Mouse (Mus musculus) olfactory bulb, adult 2 months (tissue): ENCODE measurements around the gene Syt2. TPM values are rescaled to one million over a fixed set of nuclear protein-coding genes. Genes with fewer than 3 reads are reported as not detected.

Experiments used
- H3K27ac ChIP-seq: fragments of 200-500 bp; 2 replicates; pipeline ENCODE4 v1.5.1; 2012; ENCODE audit warnings: low read depth, low read length; ENCODE audit not compliant: insufficient read depth
- H3K4me1 ChIP-seq: fragments of 200-500 bp; 2 replicates; pipeline ENCODE4 v1.6.1; 2012; ENCODE audit warnings: low read length; ENCODE audit not compliant: control insufficient read depth, insufficient read depth
- H3K4me3 ChIP-seq: fragments of 200-500 bp; 2 replicates; pipeline ENCODE4 v1.5.1; 2012; ENCODE audit warnings: mild to moderate bottlenecking, low read depth, low read length, moderate library complexity; ENCODE audit not compliant: insufficient read depth
- CTCF ChIP-seq: fragments of 200-500 bp; IDR thresholded peaks from 2 replicates; pipeline ENCODE4 v1.5.1; 2012; ENCODE audit warnings: low read depth, mild to moderate bottlenecking, low read length, moderate library complexity; ENCODE audit not compliant: insufficient read depth
- POLR2A ChIP-seq: fragments of 200-500 bp; IDR thresholded peaks from 2 replicates; pipeline ENCODE4 v1.6.1; 2012; ENCODE audit warnings: mild to moderate bottlenecking, low read depth, low read length, moderate library complexity; ENCODE audit not compliant: insufficient read depth
- WGBS: fragments of 180-500 bp; shearing (Covaris S2); methylation state at CpG from one replicate; pipeline ENCODE4 v1.1.7; 2018; 5-methylcytosine and 5-hydroxymethylcytosine counted together
- polyA plus RNA-seq: library from polyadenylated mRNA; stranded (reverse); fragments of >200 nt; gene quantifications from 2 replicates; pipeline ENCODE4 v1.2.4, GENCODE M21; 2012; ENCODE audit warnings: low replicate concordance; ENCODE audit not compliant: missing spikeins, insufficient read depth, insufficient read length

Syt2 gene
- polyA plus RNA-seq, 1 experiment: not detected

GRCm38 (mm10) chr1:134645408-134646200 lies 873 bp upstream of the Syt2 start:
- TF ChIP-seq CTCF (no peak), POLR2A (no peak)
- Histone ChIP-seq H3K27ac (no peak overlapping the region), H3K4me1 (peaks cover 16% of the 10 kb centered on the region), H3K4me3 (peak overlapping the region; percentile 48; the same call in 1 of the 2 replicates)
- WGBS: 28% methylated on average over 16 of the region's 16 CpGs

GRCm38 (mm10) chr1:134646963-134647282 lies 446 bp downstream of the Syt2 start:
- Histone ChIP-seq H3K4me1 (peaks cover 23% of the 10 kb centered on the region), H3K27ac (no peak overlapping the region), H3K4me3 (peak overlapping the region; percentile 48; the same call in 1 of the 2 replicates)
- TF ChIP-seq POLR2A (no peak), CTCF (no peak)
- WGBS: 4% methylated on average over 28 of the region's 28 CpGs

- TF ChIP-seq CTCF (no peak), POLR2A (no peak)
- H3K27ac ChIP-seq: no peak overlapping the region
- 52% methylated on average over 7 of the region's 7 CpGs for WGBS
- H3K4me1 ChIP-seq: peaks cover 27% of the 10 kb centered on the region
- H3K4me3 ChIP-seq: no peak overlapping the region
Observed at GRCm38 (mm10) chr1:134647591-134647990, 1.1 kb downstream of the Syt2 start.

- TF ChIP-seq CTCF (no peak), POLR2A (no peak)
- no peak overlapping the region for H3K27ac ChIP-seq
- H3K4me1 ChIP-seq: peaks cover 32% of the 10 kb centered on the region
- no peak overlapping the region for H3K4me3 ChIP-seq
- 82% methylated on average over 5 of the region's 5 CpGs for WGBS
Observed at GRCm38 (mm10) chr1:134650816-134651215, 4.3 kb downstream of the Syt2 start.

GRCm38 (mm10) chr1:134651268-134651850 lies 4.9 kb downstream of the Syt2 start:
- Histone ChIP-seq H3K27ac (no peak overlapping the region), H3K4me1 (peaks cover 28% of the 10 kb centered on the region), H3K4me3 (no peak overlapping the region)
- 42% methylated on average over 13 of the region's 13 CpGs for WGBS
- TF ChIP-seq CTCF: no peak
- TF ChIP-seq POLR2A: no peak

GRCm38 (mm10) chr1:134651851-134652398 lies 5.4 kb downstream of the Syt2 start:
- TF ChIP-seq CTCF (no peak), POLR2A (no peak)

GRCm38 (mm10) chr1:134653603-134654257 lies 7.3 kb downstream of the Syt2 start:
- no peak for TF ChIP-seq POLR2A
- TF ChIP-seq CTCF: no peak
- Histone ChIP-seq H3K4me1 (peaks cover 16% of the 10 kb centered on the region), H3K4me3 (no peak overlapping the region), H3K27ac (no peak overlapping the region)
- 45% methylated on average over 10 of the region's 10 CpGs for WGBS

More at GRCm38 (mm10) chr1:134651851-134652398, 5.4 kb downstream of the Syt2 start:
- Histone ChIP-seq H3K4me1 (peaks cover 22% of the 10 kb centered on the region), H3K27ac (no peak overlapping the region), H3K4me3 (no peak overlapping the region)
- 13% methylated on average over 4 of the region's 4 CpGs for WGBS

- Histone ChIP-seq H3K27ac (no peak overlapping the region), H3K4me1 (0 out of 2 replicates have a peak, but pooled peaks cover 2% of the 10 kb centered on the region), H3K4me3 (no peak overlapping the region)
- 72% methylated on average over 7 of the region's 7 CpGs for WGBS
- TF ChIP-seq CTCF (no peak), POLR2A (no peak)
Observed at GRCm38 (mm10) chr1:134658841-134659240, 12.4 kb downstream of the Syt2 start.

GRCm38 (mm10) chr1:134660163-134660562 lies 13.7 kb downstream of the Syt2 start:
- H3K27ac ChIP-seq: no peak overlapping the region
- TF ChIP-seq CTCF (no peak), POLR2A (no peak)
- no peaks in the 10 kb centered on the region for H3K4me1 ChIP-seq
- 78% methylated on average over 7 of the region's 7 CpGs for WGBS
- H3K4me3 ChIP-seq: no peak overlapping the region
